Mouse (Mus musculus): Measurements from ENCODE around the gene Reep6. TPM values are rescaled to one million over a fixed set of nuclear protein-coding genes. Genes with fewer than 3 reads are reported as not detected.

Reep6 gene
- polyA plus RNA-seq, 1 experiment = 23.7 TPM

- TF ChIP-seq POLR2A (IDR thresholded peaks at IDR 0.05; ENCODE audit: borderline replicate concordance, extremely low read depth, low read depth, low read length) = no peak
- TF ChIP-seq CTCF (IDR thresholded peaks at IDR 0.05; ENCODE audit: insufficient read depth, low read length) = no peak
- 76% methylated on average over 5 of the region's 5 CpGs for WGBS
- peaks cover 4% of the 10 kb centered on the region for H3K4me1 ChIP-seq (ENCODE audit: control insufficient read depth, insufficient read depth, low read length)
- H3K4me3 ChIP-seq (replicated peaks; ENCODE audit: extremely low read depth, low read depth, low read length) = no peak overlapping the region
- DNase-seq = no peak
Measured at GRCm38 (mm10) chr10:80332525-80332989, 2.8 kb downstream of the Reep6 start.

GRCm38 (mm10) chr10:80336263-80336662, 6.5 kb downstream of the Reep6 start:
- no peak overlapping the region for H3K4me3 ChIP-seq (replicated peaks; ENCODE audit: extremely low read depth, low read depth, low read length)
- no peak for DNase-seq
- WGBS = 82% methylated on average over 12 of the region's 12 CpGs
- H3K4me1 ChIP-seq (ENCODE audit: control insufficient read depth, insufficient read depth, low read length) = peaks cover 2% of the 10 kb centered on the region; the same call in 1 of the 2 replicates
- TF ChIP-seq POLR2A (IDR thresholded peaks at IDR 0.05; ENCODE audit: borderline replicate concordance, extremely low read depth, low read depth, low read length) (no peak), CTCF (IDR thresholded peaks at IDR 0.05; ENCODE audit: insufficient read depth, low read length) (no peak)

GRCm38 (mm10) chr10:80339941-80340750, 10.4 kb downstream of the Reep6 start:
- TF ChIP-seq CTCF (IDR thresholded peaks at IDR 0.05; ENCODE audit: insufficient read depth, low read length) (peak; percentile 90), POLR2A (IDR thresholded peaks at IDR 0.05; ENCODE audit: borderline replicate concordance, extremely low read depth, low read depth, low read length) (no peak; the same call in 1 of the 2 replicates)
- Histone ChIP-seq H3K4me1 (ENCODE audit: control insufficient read depth, insufficient read depth, low read length) (peaks cover 22% of the 10 kb centered on the region), H3K4me3 (replicated peaks; ENCODE audit: extremely low read depth, low read depth, low read length) (no peak overlapping the region)
- peak; percentile 87 for DNase-seq
- WGBS = 20% methylated on average over 19 of the region's 19 CpGs

- WGBS = 56% methylated on average over 21 of the region's 21 CpGs
- peaks cover 29% of the 10 kb centered on the region for H3K4me1 ChIP-seq (ENCODE audit: control insufficient read depth, insufficient read depth, low read length)
- no peak overlapping the region for H3K4me3 ChIP-seq (replicated peaks; ENCODE audit: extremely low read depth, low read depth, low read length)
- TF ChIP-seq POLR2A (IDR thresholded peaks at IDR 0.05; ENCODE audit: borderline replicate concordance, extremely low read depth, low read depth, low read length) = no peak
- no peak for TF ChIP-seq CTCF (IDR thresholded peaks at IDR 0.05; ENCODE audit: insufficient read depth, low read length)
- DNase-seq = no peak
Measured at GRCm38 (mm10) chr10:80341026-80341425, 11.3 kb downstream of the Reep6 start.

GRCm38 (mm10) chr10:80341491-80342304, 11.9 kb downstream of the Reep6 start:
- TF ChIP-seq POLR2A (IDR thresholded peaks at IDR 0.05; ENCODE audit: borderline replicate concordance, extremely low read depth, low read depth, low read length) = no peak
- TF ChIP-seq CTCF (IDR thresholded peaks at IDR 0.05; ENCODE audit: insufficient read depth, low read length) = no peak

GRCm38 (mm10) chr10:80342305-80342748, 12.6 kb downstream of the Reep6 start:
- Histone ChIP-seq H3K4me1 (ENCODE audit: control insufficient read depth, insufficient read depth, low read length) (peaks cover 29% of the 10 kb centered on the region), H3K4me3 (replicated peaks; ENCODE audit: extremely low read depth, low read depth, low read length) (peak overlapping the region; percentile 29)
- no peak for TF ChIP-seq POLR2A (IDR thresholded peaks at IDR 0.05; ENCODE audit: borderline replicate concordance, extremely low read depth, low read depth, low read length)
- no peak for TF ChIP-seq CTCF (IDR thresholded peaks at IDR 0.05; ENCODE audit: insufficient read depth, low read length)
- 16% methylated on average over 26 of the region's 26 CpGs for WGBS
- DNase-seq = no peak

More at GRCm38 (mm10) chr10:80341491-80342304, 11.9 kb downstream of the Reep6 start:
- no peak overlapping the region for H3K4me3 ChIP-seq (replicated peaks; ENCODE audit: extremely low read depth, low read depth, low read length)
- WGBS = 22% methylated on average over 47 of the region's 47 CpGs
- no peak for DNase-seq
- H3K4me1 ChIP-seq (ENCODE audit: control insufficient read depth, insufficient read depth, low read length) = peaks cover 29% of the 10 kb centered on the region

- peak overlapping the region; percentile 46 for H3K4me3 ChIP-seq (replicated peaks; ENCODE audit: extremely low read depth, low read depth, low read length)
- WGBS = 2% methylated on average over 32 of the region's 33 CpGs
- H3K4me1 ChIP-seq (ENCODE audit: control insufficient read depth, insufficient read depth, low read length) = peaks cover 35% of the 10 kb centered on the region
- TF ChIP-seq CTCF (IDR thresholded peaks at IDR 0.05; ENCODE audit: insufficient read depth, low read length) = no peak
- no peak for TF ChIP-seq POLR2A (IDR thresholded peaks at IDR 0.05; ENCODE audit: borderline replicate concordance, extremely low read depth, low read depth, low read length)
- no peak for DNase-seq
Measured at GRCm38 (mm10) chr10:80342749-80343424, 13.1 kb downstream of the Reep6 start.

GRCm38 (mm10) chr10:80343425-80343895, 13.7 kb downstream of the Reep6 start:
- 36% methylated on average over 13 of the region's 13 CpGs for WGBS
- no peak for DNase-seq
- TF ChIP-seq CTCF (IDR thresholded peaks at IDR 0.05; ENCODE audit: insufficient read depth, low read length) (no peak), POLR2A (IDR thresholded peaks at IDR 0.05; ENCODE audit: borderline replicate concordance, extremely low read depth, low read depth, low read length) (no peak)
- Histone ChIP-seq H3K4me3 (replicated peaks; ENCODE audit: extremely low read depth, low read depth, low read length) (no peak overlapping the region), H3K4me1 (ENCODE audit: control insufficient read depth, insufficient read depth, low read length) (peaks cover 38% of the 10 kb centered on the region)

All from lung, adult 2 months (tissue).